Mouse (Mus musculus): Measurements from ENCODE around the gene Ncor2.

DNA sequence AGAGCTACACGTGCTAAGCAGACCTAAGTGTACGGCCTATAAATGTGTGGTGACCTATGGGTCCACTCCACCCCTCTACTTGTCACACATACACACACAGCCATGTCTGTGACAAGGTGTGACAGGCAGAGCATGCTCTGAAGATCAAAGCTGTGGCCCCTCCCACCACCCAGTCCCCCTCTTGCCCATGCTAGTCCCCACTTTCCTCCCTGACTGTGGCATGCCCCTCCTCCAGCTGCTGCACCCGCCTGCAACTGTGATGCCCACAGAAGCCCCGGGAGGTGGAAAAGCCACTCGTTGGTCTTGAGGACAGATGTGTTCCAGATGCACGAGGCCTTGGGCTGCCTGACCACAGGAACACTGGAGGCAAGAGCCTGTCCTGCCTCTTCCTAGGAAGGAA, 74.2 kb downstream of the Ncor2 start:
- TF ChIP-seq CTCF (IDR thresholded peaks at IDR 0.05; ENCODE audit: borderline replicate concordance, control insufficient read depth, extremely low read depth, insufficient read depth, low read length, poor library complexity): no peak
- TF ChIP-seq POLR2A (IDR thresholded peaks at IDR 0.05; ENCODE audit: control insufficient read depth, extremely low read depth, insufficient read depth, low read length, poor library complexity): no peak

Data from thymus, adult 2 months (tissue).